Mouse (Mus musculus): Measurements from ENCODE around the gene Gm9837.
"Not testable (repeated sequence)": the region's sequence is repeated elsewhere in the genome, so short reads cannot be mapped to it uniquely, and the experiment has no call there.

The Gm9837 gene

GRCm38 (mm10) chr11:53456474-53457371, 13.6 kb downstream of the Gm9837 start, which contains the start of the genes Gm10447 and Shroom1:
Gene Gm10447 (minus strand): TSS chr11:53457110.
Gene Shroom1 (plus strand): TSS chr11:53457205.
- no peak for DNase-seq

GRCm38 (mm10) chr11:53453031-53453430, 17.2 kb downstream of the Gm9837 start:
- DNase-seq = no peak

GRCm38 (mm10) chr11:53452396-53452795, 17.9 kb downstream of the Gm9837 start:
- DNase-seq = no peak

GRCm38 (mm10) chr11:53451361-53451760, 18.9 kb downstream of the Gm9837 start:
- DNase-seq = no peak

- peak in 1 of 2 experiments; percentile 24 for DNase-seq
Measured at GRCm38 (mm10) chr11:53450070-53450705, 20.1 kb downstream of the Gm9837 start.

- no peak for DNase-seq
Measured at GRCm38 (mm10) chr11:53448529-53448928, 21.8 kb downstream of the Gm9837 start.

GRCm38 (mm10) chr11:53447996-53448395, 22.3 kb downstream of the Gm9837 start:
- no peak for DNase-seq

- DNase-seq = no peak
Measured at GRCm38 (mm10) chr11:53446183-53446582, 24.1 kb downstream of the Gm9837 start.

- no peak for DNase-seq
Measured at GRCm38 (mm10) chr11:53445562-53445961, 24.7 kb downstream of the Gm9837 start.

GRCm38 (mm10) chr11:53443861-53444260, 26.4 kb downstream of the Gm9837 start:
- DNase-seq = peak in 1 of 2 experiments; percentile 29

- peak in 1 of 2 experiments; percentile 13 for DNase-seq
Measured at GRCm38 (mm10) chr11:53441921-53442320, 28.4 kb downstream of the Gm9837 start.

- DNase-seq = no peak
Measured at GRCm38 (mm10) chr11:53436338-53436737, 33.9 kb downstream of the Gm9837 start.

GRCm38 (mm10) chr11:53435504-53435903, 34.8 kb downstream of the Gm9837 start:
- no peak for DNase-seq

- no peak for DNase-seq
Measured at GRCm38 (mm10) chr11:53433057-53433456, 37.2 kb downstream of the Gm9837 start.

- no peak for DNase-seq
Measured at GRCm38 (mm10) chr11:53431347-53432056, 38.8 kb downstream of the Gm9837 start.

- DNase-seq = peak; percentile 99 to 100
Measured at GRCm38 (mm10) chr11:53430670-53431346, 39.5 kb downstream of the Gm9837 start, which contains the start of the genes Uqcrq and Gdf9. Gene Uqcrq (minus strand): TSS chr11:53430831. Gene Gdf9 (plus strand): TSS chr11:53431023.

- no peak for DNase-seq
Measured at GRCm38 (mm10) chr11:53430300-53430669, 40.0 kb downstream of the Gm9837 start.

- no peak for DNase-seq
Measured at GRCm38 (mm10) chr11:53429182-53429581, 41.1 kb downstream of the Gm9837 start.

GRCm38 (mm10) chr11:53428716-53429057, 41.6 kb downstream of the Gm9837 start:
- DNase-seq = no peak

- no peak for DNase-seq
Measured at GRCm38 (mm10) chr11:53427993-53428715, 42.1 kb downstream of the Gm9837 start.

- not testable (repeated sequence) for DNase-seq
Measured at GRCm38 (mm10) chr11:53426914-53427313, 43.4 kb downstream of the Gm9837 start.

- no peak for DNase-seq
Measured at GRCm38 (mm10) chr11:53425711-53426255, 44.5 kb downstream of the Gm9837 start.
